Mouse (Mus musculus): ENCODE measurements around the gene Slc25a29. TPM values are rescaled to one million over a fixed set of nuclear protein-coding genes. Genes with fewer than 3 reads are reported as not detected.

The Slc25a29 gene
- total RNA-seq, 1 experiment from 2014 or later = 0.78 TPM

- ATAC-seq (replicated peaks; ENCODE audit: low read depth, poor library complexity, severe bottlenecking) = no peak
Measured at GRCm38 (mm10) chr12:108809771-108810170, 25.9 kb downstream of the Slc25a29 start.

GRCm38 (mm10) chr12:108808465-108808864, 27.2 kb downstream of the Slc25a29 start:
- ATAC-seq (replicated peaks; ENCODE audit: low read depth, poor library complexity, severe bottlenecking) = no peak

GRCm38 (mm10) chr12:108804388-108804787, 31.3 kb downstream of the Slc25a29 start:
- no peak for ATAC-seq (replicated peaks; ENCODE audit: low read depth, poor library complexity, severe bottlenecking)

DNA sequence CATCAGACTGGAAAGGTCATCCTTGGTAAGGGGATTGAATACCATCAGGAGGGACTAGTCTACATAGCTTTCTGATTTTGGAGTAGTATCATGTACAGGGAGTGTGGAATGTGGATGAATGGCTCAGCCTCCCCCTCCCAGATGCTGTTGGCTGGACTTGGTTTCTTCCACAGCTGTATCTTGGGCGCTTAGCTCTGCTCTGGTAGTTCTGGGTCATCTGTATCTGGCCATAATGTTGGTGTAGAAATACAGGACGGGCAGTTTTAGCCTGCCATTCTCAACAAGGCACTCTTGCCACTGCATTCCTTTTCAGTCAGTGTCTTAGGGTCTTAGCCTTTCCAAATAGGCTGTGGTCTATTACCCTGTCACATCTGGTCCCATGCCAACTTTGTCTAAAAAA, 34.1 kb downstream of the Slc25a29 start:
- ATAC-seq (replicated peaks; ENCODE audit: low read depth, poor library complexity, severe bottlenecking) = no peak

DNA sequence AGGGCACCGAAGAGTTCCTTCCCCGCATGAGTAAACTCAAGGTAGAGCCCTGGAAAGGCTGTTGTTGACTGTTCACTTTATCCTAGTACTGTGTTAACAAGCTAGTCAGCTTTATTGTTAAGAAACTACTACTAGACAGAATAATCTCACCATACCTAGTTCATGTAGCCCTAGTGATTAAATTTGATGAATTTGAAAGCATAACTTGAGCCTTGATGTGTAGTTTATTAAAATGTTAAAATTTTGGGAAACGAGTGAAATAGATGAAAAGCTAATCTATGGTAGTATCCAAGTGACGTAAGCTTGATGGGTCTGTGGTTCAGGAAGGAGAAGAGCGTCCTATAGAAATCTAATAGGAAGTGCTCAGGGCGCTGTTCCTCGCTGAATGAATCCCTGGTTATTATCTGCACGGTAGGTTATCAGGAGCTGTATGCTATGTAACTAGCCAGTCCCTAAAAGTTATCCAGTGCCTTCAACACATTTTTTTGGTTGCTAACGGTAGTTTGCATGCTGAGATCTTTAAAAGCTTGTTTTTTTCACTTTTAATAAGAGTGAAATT, 40.6 kb downstream of the Slc25a29 start:
- 0 out of 2 replicates have a peak, but pooled peaks have one; percentile 18 for ATAC-seq (replicated peaks; ENCODE audit: low read depth, poor library complexity, severe bottlenecking)

- peak; percentile 26 for ATAC-seq (replicated peaks; ENCODE audit: low read depth, poor library complexity, severe bottlenecking)
Measured at GRCm38 (mm10) chr12:108794078-108794711, 41.5 kb downstream of the Slc25a29 start.

DNA sequence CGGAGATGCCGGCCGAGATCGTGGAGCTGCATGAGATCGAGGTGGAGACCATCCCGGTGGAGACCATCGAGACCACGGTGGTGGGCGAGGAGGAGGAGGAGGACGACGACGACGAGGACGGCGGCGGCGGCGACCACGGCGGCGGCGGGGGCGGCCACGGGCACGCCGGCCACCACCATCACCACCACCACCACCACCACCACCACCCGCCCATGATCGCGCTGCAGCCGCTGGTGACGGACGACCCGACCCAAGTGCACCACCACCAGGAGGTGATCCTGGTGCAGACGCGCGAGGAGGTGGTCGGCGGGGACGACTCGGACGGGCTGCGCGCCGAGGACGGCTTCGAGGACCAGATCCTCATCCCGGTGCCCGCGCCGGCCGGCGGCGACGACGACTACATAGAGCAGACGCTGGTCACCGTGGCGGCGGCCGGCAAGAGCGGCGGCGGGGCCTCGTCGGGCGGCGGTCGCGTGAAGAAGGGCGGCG, 42.2 kb downstream of the Slc25a29 start:
- ATAC-seq (replicated peaks; ENCODE audit: low read depth, poor library complexity, severe bottlenecking) = no peak

- peak; percentile 78 for ATAC-seq (replicated peaks; ENCODE audit: low read depth, poor library complexity, severe bottlenecking)
Measured at GRCm38 (mm10) chr12:108792546-108793452, 42.9 kb downstream of the Slc25a29 start, which contains the start of gene Yy1. Gene Yy1 (plus strand): TSS chr12:108792973.

DNA sequence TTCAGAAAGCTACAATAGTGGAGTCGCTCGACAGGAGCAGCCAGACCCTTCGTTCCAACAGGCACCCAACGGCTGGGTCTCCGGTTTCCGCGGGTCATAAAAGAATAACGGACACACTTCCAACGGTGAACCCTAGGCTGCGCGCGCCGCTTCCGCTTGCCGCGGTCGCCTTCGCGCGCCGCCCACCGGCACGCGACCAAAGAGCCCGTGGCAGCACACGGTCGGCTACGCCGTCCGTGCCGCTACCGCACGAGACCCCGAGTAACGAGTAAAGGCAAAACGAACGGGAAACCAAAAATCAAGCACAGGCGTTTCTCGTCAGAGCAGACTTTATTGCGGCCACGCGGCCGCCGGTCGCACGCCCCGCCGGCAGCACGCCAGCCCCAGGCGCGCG, 43.5 kb downstream of the Slc25a29 start:
- ATAC-seq (replicated peaks; ENCODE audit: low read depth, poor library complexity, severe bottlenecking) = peak; percentile 40

DNA sequence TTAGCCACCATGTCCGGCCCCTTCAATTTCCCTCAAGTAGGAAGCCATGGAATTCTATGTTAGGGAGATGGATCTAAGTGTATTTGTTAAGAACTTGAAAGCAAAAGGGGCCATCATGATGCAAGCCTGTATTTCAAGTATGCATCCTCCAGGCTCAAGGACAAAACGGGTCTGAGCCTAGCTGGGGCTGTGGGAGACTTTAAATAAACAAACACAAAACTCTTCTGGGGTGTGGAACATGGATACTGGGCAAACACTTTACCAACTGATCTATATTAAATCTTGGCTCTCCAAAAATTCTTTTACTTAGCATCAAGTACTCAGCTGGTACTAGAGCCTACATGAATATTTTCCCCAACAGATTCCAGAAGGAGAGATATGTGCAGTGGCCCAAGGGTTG, 48.4 kb downstream of the Slc25a29 start:
- no peak for ATAC-seq (replicated peaks; ENCODE audit: low read depth, poor library complexity, severe bottlenecking)

- peak; percentile 63 for ATAC-seq (replicated peaks; ENCODE audit: low read depth, poor library complexity, severe bottlenecking)
Measured at GRCm38 (mm10) chr12:108785161-108785560, 50.5 kb downstream of the Slc25a29 start.

GRCm38 (mm10) chr12:108780108-108780877, 55.4 kb downstream of the Slc25a29 start:
- no peak; the same call in 1 of the 2 replicates for ATAC-seq (replicated peaks; ENCODE audit: low read depth, poor library complexity, severe bottlenecking)

Other genes with a start within 250 kb of the Slc25a29 start
- not detected in 2 replicates for gene Degs2, start 133.6 kb downstream of the Slc25a29 start, total RNA-seq (2017)
- 65.9 and 74.4 TPM in 2 replicates for gene Yy1, start 42.9 kb downstream of the Slc25a29 start, total RNA-seq (2017)
- gene Slc25a47, start 163 bp upstream of the Slc25a29 start, total RNA-seq (2017) = 8.3 and 10.4 TPM in 2 replicates
- gene Wdr25, start 57.7 kb upstream of the Slc25a29 start, total RNA-seq (2017) = 0.82 and 13.5 TPM in 2 replicates
- gene Wars, start 58.3 kb upstream of the Slc25a29 start, total RNA-seq (2017) = 40.2 and 48.6 TPM in 2 replicates
- not detected in 2 replicates for gene Begain, start 232.3 kb upstream of the Slc25a29 start, total RNA-seq (2017)